Mouse (Mus musculus) liver, adult (tissue): ENCODE measurements around the gene Cherp.
A peak's percentile ranks its signal among the peaks of the same experiment; 100 is the strongest.

Experiments
- GATA4 ChIP-seq: IDR thresholded peaks from 2 replicates; pipeline ENCODE4 v1.6.1; 2014; ENCODE audit warnings: mild to moderate bottlenecking, low read length; ENCODE audit not compliant: insufficient replicate concordance

Gene Cherp

DNA sequence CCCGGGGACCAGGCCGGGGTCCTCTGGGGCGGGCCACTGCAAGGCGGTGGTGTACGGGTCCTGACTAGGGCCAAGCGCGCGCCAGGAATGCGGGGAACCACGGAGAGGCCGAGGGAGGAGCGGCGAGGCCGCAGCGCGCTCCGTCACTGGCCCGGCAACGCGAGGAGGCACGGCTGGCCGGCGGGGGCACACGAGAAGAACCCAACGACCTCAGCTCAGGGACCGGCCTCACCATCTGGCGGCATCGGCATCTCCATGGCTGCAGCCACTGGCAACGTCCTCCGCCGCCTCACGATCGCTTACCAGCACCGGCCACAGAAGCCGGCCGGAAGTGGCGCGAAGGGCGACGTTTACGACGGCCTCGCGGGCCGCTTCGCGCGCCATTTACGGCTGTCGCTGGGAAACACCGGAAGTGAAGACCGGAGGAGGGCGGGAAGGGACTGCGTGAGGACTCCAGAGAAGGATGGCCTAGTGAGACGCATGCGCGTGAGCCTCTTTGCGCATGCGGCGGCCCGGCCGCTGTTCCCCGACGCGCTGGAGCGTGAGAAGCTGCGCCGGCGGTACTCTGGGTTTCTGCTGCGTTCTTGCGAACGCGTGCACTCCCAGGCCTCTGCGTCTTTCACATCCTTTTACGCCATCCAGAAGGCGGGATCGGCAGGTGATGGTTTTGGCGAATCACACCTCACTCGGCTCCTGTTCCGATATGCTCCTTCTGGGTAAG lies at the start of gene Cherp:
Gene Cherp, minus strand, starts transcription at position 401 of the 721 bp plus-strand sequence.
- TF ChIP-seq GATA4 = peak; percentile 76; the same call in 1 of the 2 replicates

DNA sequence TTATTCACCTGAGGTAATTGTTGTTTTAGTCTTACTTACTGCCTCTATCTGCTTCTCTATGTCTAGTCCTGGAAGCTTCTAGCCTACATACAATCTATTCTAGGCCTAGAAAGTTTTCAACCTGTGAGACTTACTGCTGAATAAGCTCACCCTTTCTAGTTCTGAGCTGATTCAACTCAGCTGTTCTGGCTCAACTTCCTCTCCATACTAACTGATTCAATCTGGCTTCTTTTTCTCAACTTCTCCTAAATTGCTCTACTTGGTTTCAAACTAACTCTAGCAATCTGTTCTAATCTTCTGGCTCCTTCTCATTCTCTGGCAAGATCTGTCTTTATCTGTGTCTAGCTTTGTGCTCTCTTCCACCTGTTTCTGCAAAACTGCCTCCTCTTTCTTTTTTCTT lies 46.9 kb upstream of the Cherp start:
- TF ChIP-seq GATA4 = no peak

DNA sequence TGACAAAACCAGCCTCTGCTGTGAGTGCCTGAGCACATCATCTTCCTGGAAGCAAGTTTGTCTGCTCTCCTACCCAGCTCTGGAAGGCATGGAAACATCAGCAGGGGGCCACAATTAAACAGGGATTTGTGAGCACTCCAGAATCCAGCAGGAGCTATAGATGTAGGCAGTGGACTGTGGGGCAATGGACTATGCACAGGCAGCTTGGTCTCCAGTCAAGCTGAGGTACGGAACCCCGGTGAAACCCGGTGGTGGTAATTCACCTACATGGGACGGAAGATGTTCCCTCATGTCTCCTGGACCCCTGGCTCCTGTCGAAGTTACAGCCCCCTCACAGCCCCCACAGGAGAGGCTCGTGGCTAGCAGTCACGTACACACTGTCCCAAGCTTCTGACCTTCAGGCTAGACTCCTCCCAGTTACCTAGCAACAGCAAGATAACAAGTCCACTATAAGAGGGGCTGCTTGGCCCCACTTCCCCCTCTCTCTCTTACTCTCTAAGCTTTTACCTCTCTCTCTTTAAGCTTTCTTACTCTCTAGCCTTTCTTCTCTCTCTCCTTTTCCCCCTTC lies 42.5 kb upstream of the Cherp start:
- TF ChIP-seq GATA4 = no peak

DNA sequence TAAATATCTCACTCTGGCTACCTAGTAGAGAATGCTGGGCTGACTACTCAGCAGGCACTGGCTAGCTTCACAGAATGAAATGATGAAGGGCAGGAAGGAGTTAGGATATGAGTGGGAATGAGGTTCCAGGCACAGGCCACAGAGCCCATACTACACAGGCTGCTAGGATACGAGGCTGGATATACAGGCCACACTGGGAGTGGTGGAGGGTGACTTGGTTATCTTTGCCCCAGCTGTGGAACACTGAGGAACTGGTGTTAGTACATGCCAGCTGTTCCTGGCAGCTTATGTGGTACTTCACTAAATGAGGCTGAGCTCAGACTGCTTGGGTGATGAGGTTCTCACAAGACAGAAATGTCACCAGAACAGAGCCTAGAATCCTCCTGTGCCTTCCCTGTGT lies 38.1 kb upstream of the Cherp start:
- TF ChIP-seq GATA4 = no peak

DNA sequence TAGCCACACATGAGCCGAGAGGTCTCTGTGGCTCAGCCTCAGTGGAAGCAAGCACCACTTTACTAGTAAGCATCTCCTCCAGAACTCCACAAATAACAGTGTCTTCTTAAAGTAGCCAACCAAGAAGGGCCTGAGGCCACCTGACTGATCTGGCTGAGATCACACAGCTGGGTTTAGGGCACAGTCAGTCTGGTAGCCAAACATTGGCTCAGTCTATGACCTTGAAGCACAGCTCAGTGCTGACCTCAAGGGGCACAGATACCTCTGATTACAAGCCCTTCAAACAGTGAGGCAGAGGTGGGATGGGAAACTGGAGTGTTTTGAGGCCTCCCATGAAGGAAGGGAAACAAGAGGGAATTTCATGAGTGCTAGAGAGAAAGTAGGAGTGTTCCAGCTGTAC lies 37.6 kb upstream of the Cherp start:
- TF ChIP-seq GATA4 = no peak

DNA sequence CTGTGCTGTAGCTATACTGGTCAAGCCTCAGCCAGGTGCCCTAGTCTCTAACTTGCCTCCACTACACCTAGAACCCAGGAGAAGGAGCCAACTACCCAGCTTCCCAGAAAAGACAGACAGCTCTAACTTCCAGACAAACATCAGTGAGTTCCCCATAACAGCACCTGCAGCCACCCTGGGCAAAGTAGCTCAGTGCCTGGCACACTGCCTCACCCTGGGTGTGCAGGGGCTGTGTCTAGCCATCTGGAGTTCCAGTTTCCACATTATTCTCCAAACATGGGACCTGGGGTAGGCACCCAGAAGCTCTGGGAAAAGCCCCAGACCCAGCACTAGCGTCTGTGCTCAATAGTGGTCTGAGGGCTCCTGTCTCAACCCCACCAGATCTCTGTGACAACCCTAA lies 32.5 kb upstream of the Cherp start:
- no peak for TF ChIP-seq GATA4

DNA sequence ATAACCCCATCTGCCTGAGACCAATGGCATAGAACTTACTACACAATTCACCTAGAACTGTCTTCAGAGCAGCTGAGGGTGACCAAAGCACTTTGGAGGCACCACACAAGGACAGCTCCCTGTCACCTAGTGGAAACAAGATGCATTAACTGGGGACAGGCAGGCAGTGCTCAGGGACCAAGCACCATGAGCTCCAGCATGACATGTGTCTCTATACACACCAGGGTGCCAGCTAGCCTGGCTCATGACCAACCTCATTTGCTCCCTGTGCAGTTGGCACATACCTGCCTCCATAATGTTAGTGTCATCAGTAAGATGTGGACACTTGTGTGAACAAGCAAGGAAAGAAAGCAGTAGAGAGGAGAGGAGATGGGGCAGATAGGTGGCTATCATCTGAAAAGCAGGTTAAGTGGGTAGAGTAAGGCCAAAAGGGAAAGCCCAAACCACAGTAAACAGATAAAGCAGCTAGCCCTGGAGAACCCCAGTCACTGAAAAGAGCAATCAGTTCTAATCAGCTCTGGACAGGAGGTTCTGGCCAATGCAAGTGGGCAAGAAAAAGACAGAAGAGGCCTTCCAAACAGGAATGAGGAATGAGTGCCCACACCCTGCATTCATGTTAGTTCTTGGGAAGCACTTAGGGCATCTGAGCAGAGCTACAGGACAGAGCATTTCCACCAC lies 29.8 kb upstream of the Cherp start:
- TF ChIP-seq GATA4 = no peak

DNA sequence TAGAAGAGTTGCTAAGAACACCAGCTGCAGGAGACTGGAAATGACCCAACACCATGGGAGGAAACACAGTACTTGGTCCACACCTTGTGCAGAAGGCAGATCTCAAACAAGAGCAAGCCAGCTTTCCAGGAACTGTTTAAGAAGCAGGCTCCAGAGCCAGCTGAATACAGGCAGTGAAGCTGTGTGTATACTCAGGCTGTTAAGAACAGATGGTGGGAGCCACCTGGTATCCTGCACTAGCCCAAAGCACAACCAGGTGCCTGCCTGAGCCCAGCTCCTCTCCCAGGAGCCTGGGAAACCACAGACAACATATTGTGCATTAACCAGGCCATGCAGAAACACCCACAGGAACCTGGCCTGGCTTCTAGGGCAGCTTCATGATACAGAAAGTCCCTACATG lies 29.1 kb upstream of the Cherp start:
- TF ChIP-seq GATA4 = no peak

DNA sequence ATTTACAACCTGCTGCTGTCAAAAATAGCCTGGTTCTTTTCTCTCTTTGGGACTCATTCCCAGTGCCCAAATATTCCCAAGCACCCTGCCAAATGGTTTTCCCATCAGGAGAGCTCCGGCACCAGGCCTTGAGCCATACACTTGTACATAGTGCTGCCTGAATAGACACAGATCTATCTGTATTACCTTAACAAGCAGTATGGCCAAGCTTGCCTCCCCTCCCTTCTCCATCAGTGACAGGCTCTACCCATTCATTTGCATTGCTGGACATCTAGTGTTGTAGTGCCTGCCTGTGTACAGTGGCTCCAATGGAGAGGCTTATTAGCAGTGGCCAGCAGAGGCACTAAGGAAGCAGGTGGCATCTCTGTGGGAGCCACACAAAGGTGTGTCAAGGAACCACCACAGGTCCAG lies 25.5 kb upstream of the Cherp start:
- no peak for TF ChIP-seq GATA4

DNA sequence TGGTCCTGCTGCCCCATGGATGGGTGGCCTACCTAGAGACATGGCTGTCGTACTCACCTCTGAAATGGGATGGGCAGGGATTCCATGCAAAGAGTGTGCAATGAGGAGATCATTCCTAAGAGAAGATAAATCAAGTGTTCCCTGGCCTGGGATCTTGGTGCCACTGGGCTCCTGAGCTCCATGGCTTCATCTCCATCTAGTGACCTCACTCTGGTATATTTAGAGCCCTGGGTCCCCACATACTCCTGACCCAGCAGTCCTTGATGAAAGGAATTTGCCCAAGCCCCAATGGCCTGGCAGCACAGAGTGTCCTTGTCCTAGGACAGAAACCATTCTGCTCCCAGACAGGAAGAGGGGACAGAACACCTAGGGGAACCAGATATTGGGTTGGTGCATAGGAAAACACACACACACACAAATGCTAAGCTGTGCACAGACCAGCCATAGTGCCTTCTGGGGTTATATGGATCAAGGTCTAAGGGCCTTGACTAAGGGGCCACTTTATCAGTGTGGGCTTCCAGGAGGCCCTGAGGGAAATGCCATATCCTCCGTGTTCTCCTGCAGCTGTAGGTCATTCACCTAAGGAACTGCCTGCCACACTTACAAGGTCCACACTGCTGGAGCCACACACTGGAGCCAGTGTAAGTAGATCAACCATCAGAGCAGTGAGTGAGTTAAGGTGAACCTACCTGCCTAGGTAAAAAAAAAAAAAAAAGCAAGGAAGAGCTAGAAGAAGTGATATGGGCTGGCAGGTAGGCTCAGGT lies 24.7 kb upstream of the Cherp start:
- TF ChIP-seq GATA4 = no peak

DNA sequence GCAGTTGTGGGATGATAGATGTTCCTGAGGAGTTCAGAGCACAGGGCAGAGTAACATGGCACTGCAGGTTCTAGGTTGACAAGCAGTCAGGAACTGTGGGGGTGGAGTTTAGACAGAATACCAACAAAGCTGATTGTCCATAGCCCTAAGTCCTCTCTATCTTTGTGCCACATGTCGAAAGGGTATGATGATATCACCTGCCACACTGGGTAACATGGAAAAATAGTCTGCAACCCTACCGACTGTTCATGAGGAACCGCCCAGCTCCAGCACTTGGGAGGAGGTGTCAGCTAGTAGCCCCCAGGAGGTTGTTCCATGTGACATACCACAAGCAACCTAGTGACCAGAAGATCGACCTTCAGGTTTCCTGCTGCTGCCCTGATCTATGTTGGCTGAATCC lies 23.5 kb upstream of the Cherp start:
- no peak for TF ChIP-seq GATA4

DNA sequence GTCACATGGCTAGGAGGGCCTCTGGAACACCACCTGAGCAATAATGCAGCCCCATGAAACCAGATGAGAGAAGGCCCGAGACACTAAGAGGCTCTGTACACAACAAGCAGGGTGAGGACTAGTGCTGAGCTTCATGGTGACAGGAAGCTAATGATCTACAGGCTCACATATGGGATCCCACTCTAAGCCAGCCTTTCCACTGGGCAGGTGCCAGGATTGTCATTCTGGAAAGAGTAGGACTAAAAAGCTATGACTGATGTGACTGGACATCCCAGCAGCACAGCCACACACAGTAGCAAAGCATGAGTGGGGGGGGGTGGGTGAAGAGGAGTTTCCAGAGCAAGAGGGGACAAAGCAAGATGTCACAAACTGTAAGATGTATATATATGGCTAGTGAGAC lies 22.9 kb upstream of the Cherp start:
- no peak for TF ChIP-seq GATA4

DNA sequence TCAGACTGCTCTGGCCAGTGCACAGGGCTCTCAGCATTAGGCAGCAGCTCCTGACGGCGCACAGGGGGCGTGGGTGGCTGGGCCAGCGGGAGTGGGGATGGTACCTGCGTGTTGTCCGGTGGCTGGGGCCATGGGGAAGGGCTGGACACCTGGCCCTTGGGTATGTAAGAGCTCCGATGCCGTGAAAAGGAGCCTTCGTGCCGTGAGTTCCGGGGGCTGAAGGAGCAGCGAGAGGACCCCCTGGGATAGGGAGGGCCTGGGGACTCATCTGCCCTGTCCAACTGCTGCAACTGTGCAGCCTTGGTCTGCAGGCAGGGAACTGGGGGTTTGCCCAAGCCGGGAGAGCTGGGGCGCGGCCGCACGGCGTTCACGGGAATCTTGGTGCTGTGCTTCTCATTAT lies 21.2 kb upstream of the Cherp start:
- TF ChIP-seq GATA4 = no peak

DNA sequence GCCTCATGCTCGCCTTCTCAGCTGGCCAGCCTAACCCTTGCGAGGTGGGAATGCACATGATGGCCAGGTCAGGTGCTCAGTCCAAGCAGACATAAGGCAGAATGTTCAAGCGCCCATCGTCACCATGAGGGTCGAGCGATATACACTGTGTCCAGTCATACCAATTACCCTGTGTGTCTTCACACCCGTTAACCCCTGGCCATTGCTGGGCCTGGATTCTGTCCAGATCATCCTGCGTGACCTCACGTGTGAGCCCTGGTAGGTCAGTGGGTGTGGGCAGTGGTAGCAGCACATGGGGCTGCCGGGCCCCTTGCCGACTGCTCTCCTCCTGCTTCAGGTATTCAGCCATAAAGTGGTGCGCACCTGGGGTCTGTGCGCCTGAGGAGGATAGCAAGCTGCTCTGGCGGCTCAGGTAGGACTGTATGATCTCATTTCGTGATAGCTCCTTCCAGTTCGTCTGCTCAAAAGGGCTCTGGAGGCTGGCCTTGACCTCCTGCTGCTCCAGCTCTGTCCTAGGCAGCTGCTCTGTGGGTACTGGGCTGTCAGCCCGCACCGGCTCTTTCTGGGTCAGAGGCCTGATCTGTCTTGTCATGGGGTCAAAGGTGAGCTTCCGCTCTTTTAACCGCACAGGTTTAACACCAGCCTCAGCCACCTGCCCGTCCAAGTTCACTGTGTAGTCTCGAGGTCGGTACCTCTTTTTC lies 20.5 kb upstream of the Cherp start:
- no peak for TF ChIP-seq GATA4

DNA sequence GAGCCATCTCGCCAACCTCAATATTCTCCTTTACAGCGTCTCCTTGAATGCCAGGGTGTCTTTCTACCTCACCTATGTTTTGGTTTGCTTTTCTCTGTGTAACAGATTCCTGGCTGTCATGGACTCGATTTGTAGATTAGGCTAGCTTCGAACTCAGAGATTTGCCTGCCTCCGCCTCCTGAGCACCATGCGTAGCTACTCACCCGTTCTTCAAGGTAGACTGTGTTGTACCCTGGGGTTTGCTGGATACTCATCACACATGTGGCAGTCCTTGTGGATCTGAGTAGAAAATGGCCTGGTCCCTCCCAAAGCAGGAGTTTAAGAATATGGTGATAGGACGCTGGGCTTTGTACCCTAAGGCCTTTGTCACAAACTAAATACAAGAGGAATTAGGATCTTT lies 18.4 kb upstream of the Cherp start:
- TF ChIP-seq GATA4 = no peak
